Mouse (Mus musculus) retina, adult 2 months (tissue): ENCODE data around the gene Cnot11.

ENCODE experiments used
- DNase-seq: peaks from one replicate; pipeline ENCODE4 v3.0.0-alpha.2; 2012; ENCODE audit warnings: low read depth, low spot score

The Cnot11 gene

DNA sequence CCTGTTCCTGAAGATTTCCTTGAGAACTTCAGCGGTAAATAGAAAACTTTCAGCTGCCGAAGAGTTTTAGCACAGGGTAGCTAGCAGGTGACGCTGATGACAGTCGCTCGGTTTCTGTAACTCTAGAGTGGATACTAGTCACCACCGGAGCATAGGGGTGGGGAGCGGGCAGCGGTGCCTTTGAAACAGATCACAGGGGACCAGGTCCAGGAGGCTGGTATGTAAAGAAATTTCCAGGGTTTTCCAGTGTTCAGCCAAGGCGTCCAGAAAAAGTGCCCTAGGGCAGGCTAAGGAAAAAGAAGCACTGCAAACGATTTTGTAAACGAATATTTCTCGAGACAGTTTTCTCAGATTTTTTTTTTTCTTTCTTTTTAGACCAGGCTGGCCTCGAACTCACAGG lies at the start of gene Cnot11:
TSS of gene Cnot11 (plus strand) at position 162 of the 400 bp plus-strand sequence.
- no peak for DNase-seq

DNA sequence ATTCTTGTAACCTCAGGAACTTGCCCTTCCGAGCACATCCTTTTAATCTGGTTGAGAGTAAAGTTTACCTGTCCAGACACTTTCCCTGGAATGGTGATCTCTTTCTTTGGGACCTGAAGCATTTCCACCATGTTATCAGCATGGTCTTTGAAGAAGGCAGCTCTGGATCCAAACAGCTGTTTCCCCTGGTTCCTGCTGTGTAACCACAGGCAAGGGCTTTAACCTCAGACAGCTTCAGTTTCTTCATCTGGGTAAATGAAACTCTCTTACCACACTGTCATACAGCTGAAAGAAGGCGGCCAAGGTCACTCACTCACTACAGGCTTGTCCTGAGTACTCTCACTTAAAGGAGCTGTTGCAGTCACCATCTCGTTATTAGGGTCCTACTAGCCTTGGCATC lies 47.4 kb upstream of the Cnot11 start:
- no peak for DNase-seq

DNA sequence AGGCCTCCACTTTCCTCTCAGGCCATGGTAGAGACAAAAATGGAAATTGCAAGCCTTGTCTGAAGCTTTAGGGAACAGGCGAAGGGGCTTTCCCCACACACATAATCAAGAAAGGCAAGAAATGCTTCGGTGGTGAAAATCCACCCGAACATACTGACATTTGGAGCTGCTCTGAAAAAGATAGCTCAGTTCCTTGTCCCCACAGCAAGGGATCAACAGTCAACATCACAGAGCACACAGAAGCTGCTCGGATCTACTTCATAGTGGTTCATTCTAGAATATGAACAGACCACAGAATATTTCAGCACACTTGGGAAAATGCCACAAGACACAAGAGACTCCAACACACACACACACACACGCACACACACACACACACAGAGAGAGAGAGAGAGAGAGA lies 41.6 kb upstream of the Cnot11 start:
- no peak for DNase-seq

DNA sequence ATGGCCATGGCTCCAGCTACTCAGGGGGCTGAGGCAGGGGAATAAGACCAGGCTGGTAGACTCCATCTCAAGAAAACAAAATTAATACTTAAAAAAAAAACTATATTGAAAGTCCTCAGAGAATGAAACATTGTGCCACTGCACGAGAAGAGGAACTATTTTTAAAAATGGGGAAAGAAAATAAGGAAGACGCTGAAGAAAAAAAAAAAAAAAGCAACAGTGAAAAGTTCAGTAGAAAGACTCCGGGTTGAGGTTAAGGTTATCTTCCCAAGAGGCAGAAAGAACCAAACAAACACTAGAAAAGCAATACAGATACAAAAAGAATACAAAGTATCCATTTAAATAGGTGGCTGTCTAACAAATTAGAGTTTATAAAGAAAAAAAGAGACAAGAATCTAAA lies 41.1 kb upstream of the Cnot11 start:
- DNase-seq, result no peak

DNA sequence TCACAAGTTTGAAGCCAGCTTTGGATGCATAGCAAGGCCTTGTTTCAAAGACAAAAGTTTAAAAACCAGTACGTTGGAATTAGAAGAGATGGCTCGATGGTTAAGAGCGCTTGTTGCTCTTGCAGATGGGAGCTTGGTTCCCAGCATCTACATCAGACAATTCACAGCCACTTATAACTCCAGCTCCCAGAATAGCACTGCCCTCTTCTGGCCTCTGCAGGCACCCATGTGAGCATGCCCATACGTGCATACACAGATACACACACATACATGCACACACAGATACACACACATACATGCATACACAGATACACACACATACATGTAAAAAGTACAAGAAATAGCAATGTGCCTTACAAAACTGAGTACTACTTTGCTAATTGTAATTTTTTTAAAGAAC lies 37.8 kb upstream of the Cnot11 start:
- DNase-seq, result no peak

DNA sequence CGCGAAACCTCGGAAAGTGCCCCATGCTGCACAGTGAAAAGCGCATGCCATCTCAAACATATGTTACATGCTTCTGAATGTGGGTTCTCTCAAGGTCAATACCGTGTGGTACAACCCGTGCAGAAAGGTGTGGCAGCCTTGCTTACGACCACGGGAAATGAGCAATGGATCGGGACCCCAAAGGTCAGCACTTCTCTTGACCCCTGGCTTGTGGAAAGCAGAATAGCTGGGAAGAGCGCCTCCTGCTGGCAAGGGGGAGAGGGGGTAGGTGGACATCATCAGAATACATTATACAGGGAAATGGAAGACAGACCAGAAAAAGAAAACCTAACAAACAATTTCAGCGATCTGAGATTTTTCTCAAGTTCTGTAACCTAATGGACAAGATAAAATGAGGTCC lies 37.0 kb upstream of the Cnot11 start:
- DNase-seq, result no peak

DNA sequence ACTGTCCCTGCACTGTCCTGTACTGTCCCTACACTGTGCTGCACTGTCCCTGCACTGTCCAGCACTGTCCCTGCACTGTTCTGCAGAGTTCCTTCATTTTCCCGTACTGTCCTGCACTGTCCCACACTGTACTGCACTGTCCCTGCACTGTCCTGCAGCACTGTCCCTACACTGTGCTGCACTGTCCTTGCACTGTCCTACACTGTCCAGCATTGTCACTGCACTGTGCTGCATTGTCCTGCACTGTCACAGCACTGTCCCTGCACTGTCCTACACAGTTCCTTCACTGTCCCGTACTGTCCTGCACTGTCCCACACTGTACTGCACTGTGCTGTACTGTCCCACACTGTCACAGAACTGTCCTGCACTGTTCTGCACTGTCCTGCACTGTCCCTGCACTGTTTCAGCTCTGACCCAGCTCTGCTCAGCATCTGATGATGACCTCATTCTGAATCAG lies 35.3 kb upstream of the Cnot11 start:
- DNase-seq, result no peak

DNA sequence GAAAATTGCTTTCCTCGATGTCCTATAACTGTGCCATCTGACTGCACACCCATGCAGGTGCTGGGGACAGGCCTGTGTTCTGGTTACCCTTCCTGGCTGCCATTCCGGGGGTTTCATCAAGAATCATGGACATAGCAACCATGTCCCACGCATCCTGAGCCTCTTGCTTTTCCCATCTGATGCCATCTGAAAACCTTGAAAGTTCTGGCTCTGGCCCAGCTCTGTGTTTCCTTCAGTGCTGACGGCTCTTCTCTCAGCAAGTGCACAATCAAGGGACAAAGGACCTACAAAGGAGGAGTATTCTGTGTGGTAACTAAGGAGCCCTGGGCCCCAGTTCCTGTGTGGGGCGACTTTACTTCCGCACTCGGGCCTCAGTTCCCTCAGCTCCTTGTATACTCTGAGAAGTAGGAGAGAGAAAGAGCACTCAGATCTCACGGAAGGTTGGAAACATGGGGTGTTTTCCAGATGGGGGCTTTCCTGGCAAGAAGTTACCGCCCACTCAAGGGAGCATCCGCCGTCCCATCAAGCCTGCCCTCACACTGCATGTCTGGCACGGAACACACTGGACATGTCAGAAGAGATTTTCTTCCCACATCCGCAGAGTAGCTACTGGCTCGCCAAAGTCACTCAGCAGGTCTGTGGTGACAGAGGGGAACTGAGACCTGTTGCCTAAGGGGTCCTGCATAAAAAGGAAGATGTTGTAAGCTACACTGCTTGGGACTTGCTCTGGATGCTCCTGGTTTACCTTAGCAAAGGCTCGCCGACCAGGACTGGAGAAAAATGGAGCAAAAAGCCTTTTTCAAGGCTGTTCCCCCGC lies 31.8 kb upstream of the Cnot11 start:
- no peak for DNase-seq

DNA sequence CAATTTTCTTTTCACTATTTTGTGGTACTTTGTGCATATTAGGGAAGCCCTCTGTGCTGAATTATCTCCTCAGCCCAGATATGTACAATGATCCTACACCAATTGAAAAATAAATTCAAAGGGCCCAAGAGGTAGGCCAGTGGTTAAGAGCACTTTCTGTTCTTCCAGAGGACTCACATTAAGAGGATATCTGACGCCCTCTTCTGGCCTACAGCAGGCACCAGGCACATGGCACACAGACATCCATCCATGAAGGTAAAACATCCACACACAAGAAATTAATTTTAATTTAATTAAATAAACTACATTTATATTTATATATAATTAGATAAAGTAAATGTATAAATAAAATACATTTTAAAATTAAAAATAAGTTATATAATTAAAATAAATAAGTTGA lies 30.5 kb upstream of the Cnot11 start:
- no peak for DNase-seq

DNA sequence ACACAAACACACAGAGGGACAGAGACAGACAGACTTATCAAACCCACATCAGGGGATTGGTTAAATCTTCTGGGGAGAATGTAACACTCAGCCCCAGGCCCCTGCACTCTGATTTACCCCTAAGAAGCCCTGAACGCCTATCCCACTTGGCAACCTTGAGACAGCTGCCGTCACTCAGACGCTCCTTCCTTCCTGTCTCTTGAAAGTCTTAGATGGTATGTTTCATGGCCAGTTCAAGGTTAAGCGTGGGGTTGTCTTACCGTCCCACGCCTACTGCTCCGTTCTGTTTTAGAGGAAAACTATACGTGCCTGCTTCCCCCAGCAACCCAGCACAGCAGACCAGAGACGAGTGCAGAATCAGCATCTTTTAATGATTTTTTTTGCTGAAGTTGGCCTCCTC lies 29.2 kb upstream of the Cnot11 start:
- no peak for DNase-seq

DNA sequence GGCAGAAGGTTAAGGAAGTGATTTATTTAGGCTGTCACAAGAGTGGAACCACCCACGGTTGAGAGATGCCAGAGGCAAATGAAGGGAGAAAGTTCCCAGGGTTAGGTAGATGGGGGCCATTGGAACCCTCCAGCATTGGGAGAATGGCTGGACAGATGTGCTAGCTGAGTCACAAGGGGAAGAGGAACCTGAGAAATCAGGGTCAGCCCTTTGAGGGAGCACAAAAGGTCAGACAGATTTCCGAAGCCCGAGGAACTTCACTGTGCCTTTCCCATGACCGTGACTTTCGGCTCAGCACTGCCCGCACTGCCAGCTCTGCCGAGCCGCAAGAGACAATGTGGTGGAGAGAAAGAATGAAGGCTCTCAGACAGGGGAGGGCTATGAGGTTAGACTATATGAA lies 23.0 kb upstream of the Cnot11 start:
- DNase-seq, result no peak

DNA sequence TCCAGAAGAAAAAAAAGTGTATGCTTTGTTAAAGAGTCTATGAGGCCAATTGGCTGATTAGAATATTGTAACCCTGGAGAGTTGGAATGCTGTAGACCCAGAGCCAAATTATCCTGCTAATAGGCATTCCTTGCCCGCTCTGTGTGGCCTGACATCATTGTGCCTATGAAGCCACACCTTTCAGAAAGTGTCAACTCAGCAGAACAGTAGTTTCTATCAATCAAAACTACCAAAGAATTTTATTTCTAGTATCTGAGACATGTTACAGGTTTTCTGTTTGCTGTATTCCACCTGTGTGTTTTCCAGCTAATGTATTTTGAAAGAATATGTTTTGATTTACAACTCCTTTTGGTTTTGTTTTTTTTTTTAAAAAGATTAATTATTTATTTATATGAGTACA lies 22.6 kb upstream of the Cnot11 start:
- DNase-seq, result no peak

DNA sequence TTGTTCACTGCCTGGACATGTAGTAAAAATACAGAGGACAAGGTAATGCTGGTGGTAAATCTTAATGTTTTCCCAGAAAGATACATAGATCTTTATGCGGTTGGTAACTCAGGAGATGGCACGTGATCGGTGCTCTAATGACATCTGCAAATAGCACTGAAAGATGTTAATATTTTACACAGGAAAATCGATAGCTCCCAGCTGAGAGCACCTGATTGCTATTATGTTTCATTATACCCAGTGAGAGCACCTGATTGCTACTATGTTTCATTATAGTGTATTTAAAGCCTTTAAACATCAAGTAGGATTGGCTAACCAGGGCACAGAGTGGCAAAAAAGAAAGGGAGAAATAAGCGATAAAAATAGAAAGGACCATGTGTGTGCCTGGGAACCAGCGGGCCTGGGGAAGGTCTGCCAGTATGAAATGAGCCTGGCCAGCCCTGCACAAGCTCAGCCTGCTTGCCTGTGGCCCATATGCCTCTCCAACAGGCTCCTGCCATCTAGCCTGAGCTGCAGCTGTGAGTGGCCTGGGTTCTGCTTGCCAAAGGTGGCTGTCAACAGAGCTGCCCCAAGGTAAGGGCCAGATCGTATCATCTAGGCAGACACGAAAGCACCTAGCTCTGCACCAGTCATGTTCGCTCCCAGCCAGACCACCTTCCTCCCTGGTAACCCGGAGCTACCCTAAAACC lies 19.3 kb upstream of the Cnot11 start:
- no peak for DNase-seq

DNA sequence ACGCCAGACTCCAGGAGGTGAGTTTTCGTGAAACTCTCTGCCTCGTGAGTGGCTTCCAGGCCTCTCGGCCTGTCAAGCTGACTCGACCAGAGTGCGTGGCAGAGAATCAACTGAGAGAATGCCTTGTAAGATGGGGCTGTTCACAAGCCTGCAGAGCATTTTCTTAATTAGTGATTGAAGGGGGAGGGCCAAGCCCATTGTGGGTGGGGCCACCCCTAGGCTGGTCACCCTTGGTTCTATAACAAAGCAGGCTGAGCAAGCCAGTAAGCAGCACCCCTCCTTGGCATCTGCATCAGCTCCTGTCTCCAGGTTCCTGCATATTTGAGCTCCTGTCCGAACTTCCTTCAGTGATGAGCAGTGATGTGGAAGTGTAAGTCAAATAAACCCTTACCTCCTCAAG lies 13.5 kb upstream of the Cnot11 start:
- DNase-seq, result no peak

DNA sequence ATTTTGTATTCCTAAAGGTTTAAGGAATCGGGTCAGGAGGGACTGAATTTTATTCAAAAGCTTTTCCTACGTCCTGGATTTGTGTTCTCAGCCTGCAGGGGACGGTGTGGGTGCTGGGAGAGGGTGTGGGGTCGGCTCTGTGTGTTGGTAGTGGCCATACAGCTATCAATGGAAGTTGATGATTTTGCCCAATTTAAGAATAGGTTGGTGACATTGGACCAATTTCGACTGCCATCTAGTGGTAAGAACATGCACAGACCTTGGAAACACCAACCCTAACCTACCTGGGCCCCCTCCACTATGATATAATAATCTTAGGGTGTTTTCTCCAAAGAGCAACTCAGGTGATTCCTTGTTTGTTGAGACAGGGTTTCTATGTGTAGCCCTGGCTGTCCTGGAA lies 12.3 kb upstream of the Cnot11 start:
- DNase-seq, result no peak

DNA sequence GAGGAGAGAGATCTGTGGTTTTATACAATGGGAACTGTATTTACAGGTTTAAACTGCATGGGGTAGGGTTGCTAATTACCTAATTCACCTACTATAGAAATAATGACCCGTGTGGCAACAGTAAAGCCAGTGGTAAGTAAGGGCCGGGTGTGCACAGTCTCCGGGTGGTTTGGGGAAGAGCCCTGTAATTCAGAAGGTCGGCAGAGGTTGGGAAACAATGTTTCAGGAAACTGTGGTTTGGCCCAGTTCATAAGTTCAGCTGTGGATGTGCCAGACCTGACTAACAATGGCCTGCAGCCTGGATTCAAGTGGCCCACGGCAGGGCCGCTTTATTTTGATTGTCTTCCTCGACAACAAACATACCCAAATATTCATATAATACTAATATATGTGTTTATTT lies 9.0 kb upstream of the Cnot11 start:
- DNase-seq, result no peak

DNA sequence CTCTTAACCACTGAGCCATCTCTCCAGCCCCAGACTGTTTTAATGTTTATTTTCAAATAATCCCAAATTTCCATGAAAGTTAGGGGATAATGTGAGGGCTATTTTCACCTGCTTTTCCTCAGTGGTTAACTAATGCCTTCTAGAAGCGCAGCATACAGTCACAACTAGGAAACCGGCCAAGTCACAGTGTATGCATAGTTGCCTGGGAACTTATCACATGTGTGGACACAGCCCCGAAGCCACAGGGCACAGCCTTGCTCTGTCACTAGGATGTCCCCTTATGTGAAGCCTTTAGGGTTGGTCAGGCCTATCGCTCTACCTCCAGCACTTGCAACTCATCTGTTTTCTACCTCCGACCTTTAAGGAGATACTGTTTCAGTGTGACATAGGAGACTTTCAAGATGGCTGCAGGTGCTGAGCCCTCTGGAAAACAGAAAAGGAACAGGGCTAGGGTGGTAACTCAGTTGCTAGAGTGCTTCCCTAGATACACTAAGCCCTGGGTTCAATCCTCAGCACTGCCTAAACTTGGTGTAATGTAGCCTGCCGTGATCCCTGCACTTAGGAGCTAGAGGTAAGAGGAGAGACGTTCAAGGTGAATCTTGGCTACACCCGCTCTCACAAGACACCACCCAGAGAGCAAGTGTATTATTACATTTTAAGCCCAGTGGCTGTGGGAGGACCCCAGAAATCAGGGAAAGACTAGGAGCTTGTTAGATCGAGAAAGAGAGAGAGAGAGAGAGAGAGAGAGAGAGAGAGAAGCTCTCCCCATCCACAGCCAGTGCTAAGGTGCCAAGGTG lies 8.2 kb upstream of the Cnot11 start:
- no peak for DNase-seq

DNA sequence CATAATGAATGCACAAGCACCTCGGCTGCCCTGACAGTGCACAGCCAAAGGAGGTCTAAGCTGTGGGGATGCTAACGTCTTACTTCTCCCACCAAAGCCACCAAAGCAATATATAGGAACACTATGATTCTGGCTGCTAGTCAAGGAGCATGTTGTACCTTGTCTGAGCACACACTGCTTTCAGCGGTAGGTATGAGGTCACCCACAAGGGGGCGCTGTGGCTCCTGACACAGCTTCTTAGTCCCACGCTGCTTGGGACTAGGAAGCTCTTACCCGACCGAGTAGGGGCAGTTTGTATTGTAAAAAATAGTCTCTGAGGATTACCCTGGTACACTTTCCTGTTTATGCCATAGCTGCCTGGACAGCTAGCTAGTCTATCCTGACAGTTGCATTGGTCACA lies 7.4 kb upstream of the Cnot11 start:
- peak; percentile 65 for DNase-seq

DNA sequence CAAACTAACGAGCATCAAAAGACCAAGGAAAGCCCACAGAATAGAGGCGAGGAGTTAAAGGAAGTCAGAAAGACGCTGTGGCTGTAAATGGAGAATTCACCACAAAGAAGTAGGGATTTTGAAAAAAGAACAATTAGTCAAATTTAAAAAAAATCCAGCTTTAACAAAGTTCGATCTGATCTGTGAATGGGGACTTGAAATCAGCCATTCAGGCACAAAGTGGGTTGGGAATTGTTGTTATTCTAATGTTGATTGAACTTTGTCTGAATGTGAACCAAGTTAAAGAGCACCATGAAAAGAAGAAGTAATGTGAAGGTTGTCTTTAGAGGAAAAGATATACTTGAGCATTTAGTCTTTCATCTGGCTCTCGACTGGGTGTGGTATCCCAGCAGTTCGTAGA lies 6.5 kb upstream of the Cnot11 start:
- no peak for DNase-seq

DNA sequence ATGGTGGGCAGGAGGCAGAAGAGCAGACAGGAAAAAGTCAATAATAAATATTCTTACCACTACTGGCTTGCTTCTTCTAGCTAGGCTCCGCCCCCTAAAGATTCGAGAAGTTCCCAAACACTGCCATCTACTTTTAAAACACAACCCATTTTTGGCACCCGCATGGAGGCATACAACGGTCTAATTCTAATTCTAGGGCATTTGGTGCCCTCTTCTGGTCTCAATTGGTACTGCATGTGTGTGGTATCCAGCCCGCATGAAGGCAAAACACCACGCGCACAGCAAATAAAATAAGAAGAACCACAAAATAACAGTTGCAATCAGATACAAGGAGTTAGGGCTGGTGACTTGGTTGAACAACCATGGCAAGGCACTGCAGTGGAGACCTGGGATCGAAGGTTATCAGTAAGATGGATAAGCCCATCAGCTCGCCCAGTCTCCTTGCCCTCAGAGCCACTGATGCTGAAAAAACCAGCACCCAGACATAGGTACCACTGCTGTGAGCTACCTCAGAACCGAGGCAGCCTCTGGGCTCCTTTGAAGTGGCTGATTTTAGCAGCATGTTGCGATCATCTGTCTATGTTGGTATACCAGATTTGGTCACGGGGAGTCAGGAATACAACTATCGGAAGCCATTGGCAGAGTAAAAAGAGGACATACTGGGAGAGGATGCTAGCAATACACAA lies 4.4 kb upstream of the Cnot11 start:
- DNase-seq, result peak; percentile 66

DNA sequence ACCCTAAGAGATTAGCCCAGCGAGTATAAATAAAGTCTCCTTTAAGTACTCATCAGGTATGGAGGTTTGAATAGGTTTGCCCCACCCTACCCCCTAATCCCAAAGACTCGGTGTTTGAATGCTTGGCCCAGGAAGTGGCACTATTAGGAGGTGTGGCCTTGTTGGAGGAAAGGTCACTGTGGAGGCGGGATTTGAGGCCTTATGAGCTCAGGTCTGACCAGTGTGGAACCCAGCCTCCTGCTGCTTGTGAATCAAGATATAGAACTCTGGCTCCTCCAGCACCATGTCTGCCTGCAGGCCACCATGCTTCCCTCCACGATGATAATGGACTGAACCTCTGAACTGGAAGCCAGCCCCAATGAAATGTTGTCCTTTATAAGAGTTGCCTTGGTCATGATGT lies 3.8 kb upstream of the Cnot11 start:
- no peak for DNase-seq

DNA sequence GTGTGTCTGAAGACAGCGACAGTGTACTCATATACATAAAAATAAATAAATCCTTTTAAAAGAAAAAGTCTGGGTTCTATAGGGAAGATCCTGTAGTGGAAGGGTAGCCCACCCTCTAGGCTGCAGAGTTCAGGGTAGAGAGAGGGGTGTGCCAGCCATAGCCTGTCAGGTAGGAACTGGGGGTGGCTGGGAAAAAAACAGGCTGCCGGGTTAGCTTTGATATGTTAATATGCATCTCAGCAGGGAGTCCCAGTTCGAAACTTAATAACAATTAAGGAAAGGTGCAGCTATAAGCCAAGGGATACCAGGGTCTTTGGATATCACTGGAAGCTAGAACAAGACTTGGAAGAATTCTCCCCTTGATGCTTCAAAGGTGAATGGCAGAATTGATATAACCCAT lies 875 bp upstream of the Cnot11 start:
- no peak for DNase-seq
